Mouse (Mus musculus) olfactory bulb, adult 2 months (tissue): ENCODE data around the gene Il4ra. TPM values are rescaled to one million over a fixed set of nuclear protein-coding genes. Genes with fewer than 3 reads are reported as not detected.

Experiments used
- H3K27ac ChIP-seq: fragments of 200-500 bp; 2 replicates; pipeline ENCODE4 v1.5.1; 2012; ENCODE audit warnings: low read depth, low read length; ENCODE audit not compliant: insufficient read depth
- H3K4me1 ChIP-seq: fragments of 200-500 bp; 2 replicates; pipeline ENCODE4 v1.6.1; 2012; ENCODE audit warnings: low read length; ENCODE audit not compliant: control insufficient read depth, insufficient read depth
- H3K4me3 ChIP-seq: fragments of 200-500 bp; 2 replicates; pipeline ENCODE4 v1.5.1; 2012; ENCODE audit warnings: mild to moderate bottlenecking, low read depth, low read length, moderate library complexity; ENCODE audit not compliant: insufficient read depth
- CTCF ChIP-seq: fragments of 200-500 bp; IDR thresholded peaks from 2 replicates; pipeline ENCODE4 v1.5.1; 2012; ENCODE audit warnings: low read depth, mild to moderate bottlenecking, low read length, moderate library complexity; ENCODE audit not compliant: insufficient read depth
- POLR2A ChIP-seq: fragments of 200-500 bp; IDR thresholded peaks from 2 replicates; pipeline ENCODE4 v1.6.1; 2012; ENCODE audit warnings: mild to moderate bottlenecking, low read depth, low read length, moderate library complexity; ENCODE audit not compliant: insufficient read depth
- WGBS: fragments of 180-500 bp; shearing (Covaris S2); methylation state at CpG from one replicate; pipeline ENCODE4 v1.1.7; 2018; 5-methylcytosine and 5-hydroxymethylcytosine counted together
- polyA plus RNA-seq: library from polyadenylated mRNA; stranded (reverse); fragments of >200 nt; gene quantifications from 2 replicates; pipeline ENCODE4 v1.2.4, GENCODE M21; 2012; ENCODE audit warnings: low replicate concordance; ENCODE audit not compliant: missing spikeins, insufficient read depth, insufficient read length

Il4ra gene
- polyA plus RNA-seq, 1 experiment = not detected

- Histone ChIP-seq H3K4me3 (no peak overlapping the region), H3K4me1 (peaks cover 5% of the 10 kb centered on the region; the same call in 1 of the 2 replicates), H3K27ac (no peak overlapping the region)
- 82% methylated on average over 5 of the region's 5 CpGs for WGBS
- TF ChIP-seq CTCF = no peak
- TF ChIP-seq POLR2A = no peak
Measured at GRCm38 (mm10) chr7:125584005-125584369, 32.1 kb downstream of the Il4ra start.

GRCm38 (mm10) chr7:125586355-125586754 is 34.4 kb downstream of the Il4ra start:
- H3K4me1 ChIP-seq = no peaks in the 10 kb centered on the region
- WGBS = 98% methylated on average over 23 of the region's 23 CpGs
- H3K4me3 ChIP-seq = no peak overlapping the region
- TF ChIP-seq CTCF (no peak), POLR2A (no peak)
- H3K27ac ChIP-seq = no peak overlapping the region

- H3K27ac ChIP-seq = no peak overlapping the region
- no peak overlapping the region for H3K4me3 ChIP-seq
- no peak for TF ChIP-seq CTCF
- no peak for TF ChIP-seq POLR2A
- 83% methylated on average over 4 of the region's 4 CpGs for WGBS
- H3K4me1 ChIP-seq = no peaks in the 10 kb centered on the region
Measured at GRCm38 (mm10) chr7:125588721-125589120, 36.8 kb downstream of the Il4ra start.

GRCm38 (mm10) chr7:125589896-125590295 is 38.0 kb downstream of the Il4ra start:
- TF ChIP-seq CTCF = no peak
- TF ChIP-seq POLR2A = no peak

GRCm38 (mm10) chr7:125593831-125594230 is 41.9 kb downstream of the Il4ra start:
- H3K4me3 ChIP-seq = no peak overlapping the region
- TF ChIP-seq POLR2A (no peak), CTCF (no peak)
- H3K4me1 ChIP-seq = no peaks in the 10 kb centered on the region
- 89% methylated on average over 4 of the region's 4 CpGs for WGBS
- no peak overlapping the region for H3K27ac ChIP-seq

More at GRCm38 (mm10) chr7:125589896-125590295, 38.0 kb downstream of the Il4ra start:
- no peaks in the 10 kb centered on the region for H3K4me1 ChIP-seq
- WGBS = 92% methylated on average over 7 of the region's 7 CpGs
- no peak overlapping the region for H3K27ac ChIP-seq
- H3K4me3 ChIP-seq = no peak overlapping the region

GRCm38 (mm10) chr7:125596406-125596805 is 44.5 kb downstream of the Il4ra start:
- Histone ChIP-seq H3K4me3 (no peak overlapping the region), H3K4me1 (no peaks in the 10 kb centered on the region), H3K27ac (no peak overlapping the region)
- WGBS = 46% methylated on average over 3 of the region's 3 CpGs
- no peak for TF ChIP-seq POLR2A
- TF ChIP-seq CTCF = no peak

GRCm38 (mm10) chr7:125597083-125597482 is 45.2 kb downstream of the Il4ra start:
- WGBS = 79% methylated on average over 9 of the region's 9 CpGs

GRCm38 (mm10) chr7:125597516-125598347 is 45.8 kb downstream of the Il4ra start:
- H3K4me3 ChIP-seq = no peak overlapping the region
- 86% methylated on average over 11 of the region's 11 CpGs for WGBS
- H3K27ac ChIP-seq = no peak overlapping the region
- no peaks in the 10 kb centered on the region for H3K4me1 ChIP-seq
- no peak for TF ChIP-seq CTCF
- TF ChIP-seq POLR2A = no peak

More at GRCm38 (mm10) chr7:125597083-125597482, 45.2 kb downstream of the Il4ra start:
- no peak overlapping the region for H3K27ac ChIP-seq
- H3K4me1 ChIP-seq = no peaks in the 10 kb centered on the region
- TF ChIP-seq CTCF (no peak), POLR2A (no peak)
- H3K4me3 ChIP-seq = no peak overlapping the region

- H3K27ac ChIP-seq = no peak overlapping the region
- no peak for TF ChIP-seq POLR2A
- no peak for TF ChIP-seq CTCF
- WGBS = 73% methylated on average over 4 of the region's 4 CpGs
- no peak overlapping the region for H3K4me3 ChIP-seq
- H3K4me1 ChIP-seq = no peaks in the 10 kb centered on the region
Measured at GRCm38 (mm10) chr7:125599373-125599973, 47.6 kb downstream of the Il4ra start.

GRCm38 (mm10) chr7:125600136-125600535 is 48.2 kb downstream of the Il4ra start:
- WGBS = 79% methylated on average over 10 of the region's 10 CpGs
- Histone ChIP-seq H3K4me1 (no peaks in the 10 kb centered on the region), H3K4me3 (no peak overlapping the region), H3K27ac (no peak overlapping the region)
- no peak for TF ChIP-seq POLR2A
- no peak for TF ChIP-seq CTCF
